Mouse (Mus musculus) kidney, adult 2 months (tissue): ENCODE measurements around the gene 2510002D24Rik.

ENCODE experiments used
- CTCF ChIP-seq: fragments of 200-500 bp; conservative IDR thresholded peaks from 2 replicates; pipeline ENCODE4 v1.5.1; 2011; ENCODE audit warnings: low read depth, mild to moderate bottlenecking, control low read depth, low read length, moderate library complexity, mixed read lengths; ENCODE audit not compliant: insufficient read depth, insufficient read length
- POLR2A ChIP-seq: fragments of 200-500 bp; IDR thresholded peaks from one replicate; pipeline ENCODE4 v1.6.1; 2011; ENCODE audit warnings: low read depth, low read length, control low read depth

- TF ChIP-seq CTCF, result no peak
- TF ChIP-seq POLR2A, result no peak
These were observed 38.2 kb upstream of the 2510002D24Rik start for GRCm38 (mm10) chr16:18798151-18798550.
